Mouse (Mus musculus) urinary bladder, postnatal 36 days (tissue): ENCODE data around the gene Tbx3.

Experiments
- DNase-seq, 2 experiments: peaks; one replicate each; pipeline ENCODE4 v3.0.0; 2022; ENCODE audit warnings: low spot score in 2 of 2, mixed read lengths in 1 of 2

Tbx3 gene

DNA sequence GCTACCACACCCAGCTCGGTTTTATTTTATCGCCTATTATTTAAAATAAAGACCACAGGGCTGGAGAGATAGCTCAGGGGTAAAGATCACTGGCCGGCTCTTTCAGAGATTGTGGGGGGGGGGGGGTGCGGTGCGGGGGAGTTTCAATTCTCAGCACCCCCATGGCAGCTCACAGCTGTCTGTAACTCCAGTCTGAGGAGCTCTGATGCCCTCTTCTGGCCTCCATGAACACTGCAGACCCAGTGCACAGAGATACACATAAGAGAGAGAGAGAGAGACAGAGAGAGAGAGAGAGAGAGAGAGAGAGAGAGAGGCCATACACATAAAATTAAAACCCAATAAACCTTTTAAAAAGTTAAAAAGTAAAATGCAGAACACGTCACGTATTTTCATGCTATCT is 34.4 kb downstream of the Tbx3 start:
- DNase-seq, result no peak

DNA sequence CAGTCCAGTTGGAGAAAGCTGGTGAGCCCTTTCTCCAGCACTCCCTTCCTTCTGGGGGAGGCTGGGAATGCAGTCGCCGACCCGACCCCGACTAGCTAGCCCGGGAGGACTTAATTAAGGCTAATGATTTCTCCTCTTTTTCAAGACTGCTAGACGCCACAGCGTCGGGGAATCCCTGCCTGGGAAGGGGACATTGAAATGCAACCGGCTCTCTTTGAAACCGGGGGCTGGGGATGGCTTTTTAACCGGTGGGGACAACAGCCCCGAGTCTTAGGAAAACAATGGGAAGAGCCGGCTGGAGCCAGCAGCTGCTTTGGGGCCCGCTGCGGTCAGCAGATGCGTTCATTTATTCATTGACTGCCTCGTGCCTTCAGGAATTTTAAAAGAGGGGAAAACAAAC is 36.0 kb downstream of the Tbx3 start:
- no peak for DNase-seq

DNA sequence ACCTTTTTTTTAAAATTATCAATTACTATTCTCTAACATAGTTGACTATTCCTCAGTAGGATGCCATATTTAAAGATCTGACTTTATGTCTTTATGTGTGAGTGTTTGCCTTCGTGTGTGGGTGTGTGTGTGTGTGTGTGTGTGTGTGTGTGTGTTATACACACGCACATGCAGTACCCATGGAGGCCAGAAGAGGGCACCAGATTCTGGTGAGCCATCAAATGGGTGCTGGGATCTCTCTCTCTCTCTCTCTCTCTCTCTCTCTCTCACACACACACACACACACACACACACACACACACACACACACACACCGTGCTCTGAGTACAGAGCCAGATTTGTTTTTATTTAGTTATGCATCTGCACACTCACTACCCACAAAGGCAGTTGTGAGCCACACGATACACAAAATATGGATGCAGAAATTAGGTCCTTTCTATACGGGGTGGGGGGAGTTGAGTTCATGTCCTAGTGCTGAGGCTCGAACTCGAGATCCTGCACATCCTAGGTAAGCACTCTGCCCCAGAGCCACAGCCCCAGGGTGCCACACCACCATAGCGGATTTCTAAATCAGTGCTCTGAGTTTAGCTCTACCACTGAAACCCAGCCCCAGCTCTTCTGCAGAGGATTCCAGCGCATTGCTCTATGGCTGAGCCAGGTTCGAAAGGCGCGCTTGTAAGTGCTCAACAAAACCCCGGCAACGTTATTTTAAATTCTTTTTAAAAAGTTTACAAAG is 38.5 kb downstream of the Tbx3 start:
- DNase-seq, result no peak

DNA sequence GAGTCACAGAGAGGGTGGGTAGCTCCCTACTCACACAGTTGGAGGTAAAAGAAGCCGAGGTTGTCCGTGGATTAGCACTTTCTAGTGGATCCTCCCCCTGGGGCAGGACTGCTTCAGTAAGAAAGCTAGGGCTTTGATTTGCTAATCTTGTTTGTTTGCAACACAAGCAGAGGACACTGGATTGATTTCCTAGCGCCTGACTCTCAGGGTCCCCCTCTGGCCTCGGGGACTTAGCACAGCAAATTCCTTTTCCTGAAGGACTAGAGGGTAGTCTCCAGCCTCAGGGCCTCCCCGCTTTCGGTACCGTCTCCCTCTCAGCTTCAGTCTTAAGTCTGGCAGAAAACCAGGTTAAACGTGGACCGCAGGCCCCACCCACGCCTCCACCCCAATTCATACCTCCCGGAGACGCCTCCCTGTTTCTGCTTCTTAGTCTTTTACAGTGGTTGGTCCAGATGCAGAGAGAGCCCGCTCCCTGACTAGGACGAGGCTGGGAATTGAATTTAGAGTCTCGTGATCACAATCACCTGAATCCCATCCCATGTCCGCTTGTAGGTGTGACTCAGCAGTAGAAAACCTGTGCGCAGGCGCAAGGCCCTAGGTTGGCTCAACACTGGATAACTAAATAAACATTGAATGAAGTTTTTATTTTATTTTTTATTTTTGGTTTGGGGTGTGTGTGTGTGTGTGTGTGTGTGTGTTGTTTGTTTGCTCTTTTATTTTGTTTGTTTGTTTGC is 39.5 kb downstream of the Tbx3 start:
- peak in 1 of 2 experiments; percentile 10 for DNase-seq

DNA sequence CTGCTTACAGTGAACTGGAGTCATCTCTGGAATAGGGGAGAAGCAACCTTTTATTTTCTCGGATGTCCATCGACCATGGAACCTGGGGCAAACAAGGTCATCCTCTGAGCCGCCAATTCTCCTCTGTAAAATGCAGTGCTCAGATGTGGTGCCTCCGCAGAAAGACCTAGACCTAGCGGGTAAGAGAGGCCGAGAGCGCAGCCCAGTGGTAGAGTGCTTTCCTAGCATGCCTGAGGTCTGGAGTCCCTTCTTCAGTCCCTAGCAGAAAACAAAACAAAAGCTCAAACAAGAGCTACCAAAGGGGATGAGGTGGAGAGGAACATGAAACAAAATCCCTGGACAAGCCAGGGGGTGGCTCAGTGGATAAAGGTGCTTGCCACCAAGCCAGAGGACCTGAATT is 40.3 kb downstream of the Tbx3 start:
- DNase-seq, result no peak

DNA sequence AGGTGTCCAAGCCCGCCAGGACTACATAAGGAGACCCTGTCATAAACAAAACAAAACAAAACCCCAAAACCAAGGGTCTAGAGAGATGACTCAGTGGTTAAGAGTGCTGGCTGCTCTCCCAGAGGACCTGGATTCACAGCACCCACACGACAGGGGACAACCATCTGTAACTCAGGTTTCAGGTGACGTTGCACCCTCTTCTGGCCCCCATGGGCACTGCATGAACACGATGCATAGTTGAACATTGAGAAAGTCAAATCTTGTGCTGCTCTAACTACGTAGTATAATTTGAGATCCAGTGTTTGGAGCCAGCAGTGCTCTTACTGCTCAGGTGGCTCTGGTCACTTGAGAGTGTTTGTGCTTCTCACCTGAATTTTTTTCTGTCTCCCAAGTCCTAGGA is 41.2 kb downstream of the Tbx3 start:
- DNase-seq, result no peak

DNA sequence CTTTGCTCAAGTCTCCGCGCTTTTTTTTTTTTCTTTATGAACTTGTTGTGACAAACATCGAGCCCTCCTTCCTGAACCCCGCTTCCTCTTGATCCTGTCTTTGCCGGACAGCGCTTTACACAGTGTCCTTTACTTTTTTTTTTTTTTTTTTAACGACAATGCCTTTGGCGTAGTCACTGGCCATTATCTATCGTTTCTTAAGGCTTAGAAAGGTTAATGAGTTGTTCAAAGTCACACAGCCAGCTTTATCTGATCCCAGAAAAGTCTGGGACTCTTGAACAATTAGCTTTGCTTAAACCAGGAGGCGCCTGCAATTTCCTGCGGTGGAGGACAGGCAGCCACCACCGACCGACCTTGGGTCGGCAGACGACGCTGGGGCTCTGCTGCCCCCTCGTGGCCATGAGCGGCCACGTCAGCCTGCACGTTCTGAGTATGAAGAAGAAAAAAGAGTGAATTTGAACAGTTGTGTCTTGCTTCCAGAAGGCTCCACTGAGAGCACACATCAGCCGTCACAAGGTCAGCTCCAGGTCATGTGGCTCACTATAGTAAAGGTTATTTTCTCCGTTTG is 42.3 kb downstream of the Tbx3 start:
- peak; percentile 70 to 86 for DNase-seq

DNA sequence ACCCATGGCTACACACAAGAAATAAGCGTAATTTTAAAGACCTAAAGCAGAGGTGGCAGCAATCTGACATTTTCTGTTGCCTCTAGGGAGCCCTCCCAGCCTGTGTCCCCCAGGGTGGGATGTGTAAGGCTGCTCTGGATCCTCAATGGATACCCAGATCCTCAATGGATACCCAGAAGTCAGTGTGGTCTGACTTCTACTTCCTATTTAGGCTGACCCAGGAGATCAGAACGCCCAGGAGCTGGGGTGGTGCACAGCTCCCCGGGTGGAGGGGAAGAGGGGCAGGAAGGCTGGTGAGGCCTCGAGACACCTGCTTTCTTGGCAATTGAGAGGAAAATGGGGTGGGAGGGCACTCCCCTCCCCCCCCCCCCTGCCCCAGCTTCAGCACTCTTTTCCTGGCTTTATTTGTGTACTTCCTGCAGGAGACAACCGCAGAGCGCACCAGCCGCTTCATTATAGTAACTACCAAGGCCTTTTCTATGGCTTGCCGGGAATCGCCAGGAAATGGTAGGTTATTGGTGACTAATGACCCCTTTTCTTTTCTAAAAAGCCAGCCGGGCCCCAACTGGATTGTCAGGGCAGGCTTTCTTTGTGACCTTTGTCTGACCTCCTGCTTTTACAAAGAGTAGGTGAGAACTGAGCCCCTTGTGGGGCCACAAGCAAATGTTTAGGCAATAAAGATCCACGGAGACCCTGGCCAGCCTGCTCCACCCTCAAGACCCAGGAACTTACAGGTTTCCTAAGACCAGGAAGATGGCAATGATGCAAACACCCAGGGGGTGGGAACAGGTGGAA is 50.2 kb downstream of the Tbx3 start:
- no peak for DNase-seq

DNA sequence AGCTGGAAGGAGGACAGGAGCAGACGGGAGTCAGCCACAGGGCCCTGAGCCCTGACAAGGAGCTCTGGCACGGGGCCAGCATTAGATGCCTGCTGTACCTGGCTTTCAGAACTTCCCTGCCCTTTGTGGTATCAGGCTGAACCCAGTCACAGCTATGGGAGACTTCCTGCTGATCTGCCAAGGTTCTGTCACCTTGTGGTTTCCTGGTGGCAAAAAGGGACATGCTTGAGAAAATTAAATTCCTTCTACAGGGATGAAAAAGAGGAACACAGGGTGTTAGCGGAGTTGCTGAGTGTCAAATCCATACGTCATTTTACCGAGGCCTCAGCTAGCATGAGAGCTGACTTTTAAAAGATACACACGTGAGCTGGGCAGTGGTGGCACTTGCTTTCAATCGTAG is 62.5 kb downstream of the Tbx3 start:
- DNase-seq, result no peak
